Mouse (Mus musculus): ENCODE data around the gene Olfr845.

- TF ChIP-seq POLR2A (IDR thresholded peaks at IDR 0.05; ENCODE audit: borderline replicate concordance, extremely low read depth, insufficient read depth, insufficient read length, poor library complexity, severe bottlenecking), result no peak
- TF ChIP-seq CTCF (IDR thresholded peaks at IDR 0.05; ENCODE audit: borderline replicate concordance, extremely low read depth, insufficient read depth, insufficient read length), result no peak
These were observed 27.6 kb downstream of the Olfr845 start, which contains the start of gene Olfr846 for GRCm38 (mm10) chr9:19363905-19364304.

Data from brain, embryonic 14.5 days (tissue).